Mouse (Mus musculus) right cerebral cortex, postnatal 25 days (tissue): ENCODE measurements around the gene Abhd10.

Source experiments
- DNase-seq: peaks from one replicate; pipeline ENCODE4 v3.0.0; 2022

Gene Abhd10

DNA sequence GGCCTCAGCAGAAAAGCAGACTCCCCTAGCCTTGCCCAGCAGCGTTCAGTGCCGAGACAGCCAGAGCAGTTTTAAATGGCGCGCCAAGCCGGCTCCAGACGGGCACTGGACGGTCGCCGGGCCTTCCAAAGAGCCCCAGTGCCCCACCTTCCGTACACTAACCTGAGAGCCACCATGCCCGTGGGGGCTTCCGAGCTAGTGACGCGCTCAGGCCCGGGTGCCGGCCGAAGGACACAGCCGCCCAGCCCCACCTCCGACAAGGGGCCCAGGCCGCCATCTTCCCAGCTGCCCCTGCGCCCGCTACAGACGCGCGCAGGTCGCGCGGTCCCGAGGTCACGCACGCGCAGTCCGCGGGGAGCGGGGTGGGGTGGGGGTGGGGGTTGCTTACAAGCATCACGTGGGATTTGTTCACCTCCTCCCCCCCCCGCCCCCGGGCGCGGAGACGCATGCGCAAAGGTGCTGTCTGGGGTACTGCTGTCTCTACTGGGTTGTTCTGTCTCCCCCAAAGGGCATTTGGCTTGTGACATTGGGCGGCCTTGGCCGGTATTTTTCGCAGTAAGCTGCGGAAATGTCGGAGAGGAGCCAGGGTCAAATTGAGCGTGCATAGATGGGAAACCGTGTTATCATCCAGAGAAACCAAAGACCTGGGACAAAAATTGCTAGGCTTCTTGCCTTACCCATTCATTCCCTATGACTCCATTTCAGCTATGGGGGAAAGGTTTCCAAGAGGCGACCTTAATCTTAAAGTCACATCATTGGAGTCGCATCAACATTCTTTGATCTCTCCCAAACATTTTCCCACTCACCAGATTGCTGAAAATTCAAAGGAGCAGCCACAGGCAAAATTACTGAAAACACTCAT, at the start of gene Abhd10:
Gene Abhd10, minus strand, starts transcription at position 341 of the 862 bp plus-strand sequence.
- DNase-seq: peak; percentile 93

GRCm38 (mm10) chr16:45791286-45791685, 48.5 kb upstream of the Abhd10 start:
- no peak for DNase-seq

DNA sequence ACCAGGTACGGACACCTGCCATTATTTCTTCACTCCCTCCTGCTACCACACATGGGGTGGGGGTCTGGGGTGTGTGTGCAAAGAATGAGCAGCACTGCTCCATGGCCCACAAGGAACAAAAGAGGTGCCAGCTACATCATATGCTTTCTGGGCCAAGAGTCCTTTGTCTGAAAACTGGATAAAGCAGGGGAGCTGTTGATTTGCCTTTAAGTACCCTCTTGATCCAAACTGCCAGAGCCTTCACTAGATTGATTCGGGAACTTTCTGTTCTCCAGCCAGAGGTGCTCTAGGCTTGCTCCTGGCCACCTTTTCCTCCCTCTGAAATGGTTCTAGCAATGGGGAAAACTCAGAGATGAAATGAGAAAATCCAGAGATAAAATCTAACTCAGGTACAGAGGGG, 46.6 kb upstream of the Abhd10 start:
- DNase-seq: no peak

DNA sequence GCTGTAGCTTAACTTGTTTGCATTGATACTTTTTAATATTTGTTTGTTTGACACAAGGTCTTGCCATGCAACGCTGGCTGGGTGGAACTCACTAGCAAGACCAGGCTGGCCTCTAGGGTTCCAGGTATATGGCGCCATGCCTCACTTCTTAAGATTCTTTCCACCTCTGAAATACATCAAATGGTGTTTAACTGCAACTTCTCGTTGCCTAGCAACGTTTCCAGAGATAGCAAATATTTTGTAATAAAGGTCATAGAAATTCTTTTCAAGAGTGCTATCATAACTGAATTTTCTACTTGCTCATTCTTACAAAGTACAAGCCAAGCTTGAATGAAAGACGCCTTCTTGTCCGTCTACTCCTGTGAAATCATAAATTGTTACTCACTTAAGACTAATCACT, 44.9 kb upstream of the Abhd10 start:
- no peak for DNase-seq

DNA sequence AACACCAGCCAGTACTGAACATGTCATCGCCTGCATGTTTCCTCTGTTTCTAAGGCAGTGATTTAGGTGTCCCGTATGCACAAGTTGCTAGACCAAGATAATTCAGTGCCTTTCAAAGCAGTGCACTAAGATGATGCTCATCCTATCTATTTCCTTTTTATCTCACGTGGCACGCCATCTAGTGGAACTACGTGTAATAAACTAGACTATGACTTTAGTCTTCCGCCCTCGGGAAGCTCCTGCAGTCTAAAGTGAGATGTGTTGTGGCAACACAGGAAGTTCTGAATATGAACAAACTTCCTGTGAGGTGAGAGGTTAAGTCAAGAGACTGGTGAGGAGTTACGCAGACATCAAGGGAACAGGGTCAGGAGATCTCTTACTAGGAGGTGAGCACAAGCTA, 43.9 kb upstream of the Abhd10 start:
- DNase-seq: no peak

DNA sequence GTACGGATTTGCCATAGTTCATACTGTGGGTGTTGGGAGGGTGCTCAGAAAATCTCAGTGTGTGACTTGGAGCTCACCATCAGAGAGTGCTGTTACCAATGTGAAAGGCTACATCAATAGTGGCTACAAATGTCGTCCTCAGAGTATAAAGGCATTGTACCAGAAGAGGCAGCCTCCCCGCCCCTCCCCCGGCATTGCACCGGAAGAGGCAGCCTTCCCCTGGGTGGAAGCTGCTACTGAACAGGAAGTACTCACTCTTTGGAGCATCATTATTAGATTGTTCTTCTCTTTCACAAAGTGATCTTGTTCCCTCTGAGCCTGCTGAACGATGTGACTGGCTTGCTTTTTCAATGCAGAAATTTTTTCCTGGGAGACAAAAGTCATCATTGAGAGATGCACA, 37.2 kb upstream of the Abhd10 start:
- DNase-seq: no peak

GRCm38 (mm10) chr16:45774813-45775212, 32.1 kb upstream of the Abhd10 start:
- DNase-seq: no peak

- DNase-seq: no peak
These were observed 28.2 kb upstream of the Abhd10 start for GRCm38 (mm10) chr16:45770914-45771313.

- DNase-seq: no peak
These were observed 25.3 kb upstream of the Abhd10 start for GRCm38 (mm10) chr16:45767853-45768640.

DNA sequence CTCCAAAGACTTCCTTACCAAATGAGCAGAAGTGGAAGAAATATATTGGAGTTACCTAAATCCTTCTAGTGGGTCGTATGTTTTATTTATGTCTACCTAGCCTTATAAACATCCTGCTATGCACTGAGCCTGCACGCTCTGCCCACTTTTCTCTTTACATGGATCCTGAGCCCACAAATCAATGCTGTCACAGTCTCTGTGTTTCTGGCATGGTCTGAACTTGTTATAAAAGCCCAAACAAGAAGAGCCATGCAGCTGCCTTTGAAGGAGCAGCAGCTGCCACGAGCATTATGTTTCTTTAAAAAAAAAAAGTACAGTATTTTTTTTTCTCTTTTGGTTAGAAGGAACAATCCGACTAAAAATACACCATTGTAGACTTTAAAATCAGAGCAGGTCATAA, 24.7 kb upstream of the Abhd10 start:
- no peak for DNase-seq

GRCm38 (mm10) chr16:45765801-45766494, 23.2 kb upstream of the Abhd10 start:
- no peak for DNase-seq

DNA sequence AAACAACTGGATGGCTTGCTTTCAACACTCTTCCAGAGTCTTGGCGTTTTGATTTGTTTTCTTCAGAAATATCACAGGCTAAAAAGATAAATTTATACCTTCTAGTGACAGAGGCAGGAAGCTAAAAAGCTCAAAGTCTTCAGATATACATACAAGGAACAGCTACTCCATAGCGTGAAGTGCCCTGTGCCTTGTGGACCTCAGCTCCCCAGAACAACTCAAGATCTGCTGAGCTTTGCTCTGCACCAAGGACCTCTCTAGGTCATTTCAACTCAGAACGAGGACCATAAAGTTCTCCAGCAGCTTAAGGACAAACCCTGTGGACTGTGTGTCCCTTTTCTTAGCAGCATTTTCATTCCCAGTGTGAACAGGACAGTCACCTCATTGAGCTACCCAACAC, 22.3 kb upstream of the Abhd10 start:
- DNase-seq: no peak

- DNase-seq: no peak
These were observed 20.2 kb upstream of the Abhd10 start for GRCm38 (mm10) chr16:45762859-45763505.

- no peak for DNase-seq
These were observed 18.7 kb upstream of the Abhd10 start for GRCm38 (mm10) chr16:45761425-45761824.

- no peak for DNase-seq
These were observed 16.0 kb upstream of the Abhd10 start for GRCm38 (mm10) chr16:45758726-45759269.

DNA sequence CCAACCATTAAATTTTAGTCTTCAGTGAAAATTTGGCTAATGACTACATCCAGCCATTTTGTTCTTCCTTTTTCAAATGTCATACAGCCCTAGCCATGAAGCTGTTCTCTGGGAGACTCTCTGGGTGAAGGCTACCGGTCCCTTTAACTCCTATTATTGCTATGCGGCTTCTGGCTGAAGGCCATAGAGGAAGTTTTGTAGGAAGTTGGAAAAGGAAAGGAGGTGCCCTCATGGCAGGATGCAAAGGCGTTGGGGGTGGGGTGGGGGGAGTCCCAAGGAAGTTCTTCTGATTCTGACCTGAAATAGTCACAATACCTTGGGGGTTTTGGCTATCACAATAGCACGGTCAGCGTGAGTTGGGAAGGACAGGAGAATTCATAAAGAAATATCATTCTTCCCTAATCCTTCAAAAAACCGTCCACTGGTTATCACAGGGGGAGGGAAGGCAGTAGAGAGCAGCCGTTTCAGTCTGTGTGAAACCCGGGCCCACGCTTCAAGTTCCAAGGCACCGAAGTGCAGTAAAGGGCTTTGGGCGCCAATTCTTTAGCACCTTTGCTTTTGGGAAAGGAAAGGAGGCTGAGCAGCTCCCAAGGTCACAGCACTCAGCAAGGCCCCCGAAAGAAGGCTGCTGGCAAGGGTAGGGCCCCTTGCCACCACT, 14.8 kb upstream of the Abhd10 start:
- DNase-seq: no peak

GRCm38 (mm10) chr16:45756855-45757254, 14.1 kb upstream of the Abhd10 start:
- DNase-seq: no peak

- no peak for DNase-seq
These were observed 913 bp upstream of the Abhd10 start for GRCm38 (mm10) chr16:45743591-45744144.

GRCm38 (mm10) chr16:45737880-45738279, 4.9 kb downstream of the Abhd10 start:
- no peak for DNase-seq

DNA sequence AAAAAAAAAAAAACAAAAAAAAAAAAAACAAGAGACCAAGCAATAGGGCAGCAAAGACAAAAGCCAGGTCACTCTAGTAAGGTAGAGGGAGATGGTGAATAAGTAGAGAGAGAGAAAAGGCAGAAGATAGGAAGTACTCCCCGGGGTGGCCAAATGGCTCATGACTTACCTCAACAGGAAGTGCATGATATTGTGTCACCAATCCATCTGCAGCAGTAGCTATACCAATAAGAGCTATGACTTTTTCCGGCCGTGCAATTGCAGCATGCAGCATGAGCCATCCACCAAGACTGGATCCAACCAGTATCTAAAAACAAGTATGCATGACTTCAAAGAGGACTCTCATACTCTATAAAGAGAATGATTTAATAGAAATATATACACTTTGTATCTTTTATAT, 6.0 kb downstream of the Abhd10 start:
- no peak for DNase-seq

GRCm38 (mm10) chr16:45729163-45729562, 13.6 kb downstream of the Abhd10 start:
- no peak for DNase-seq

- no peak for DNase-seq
These were observed 18.0 kb downstream of the Abhd10 start for GRCm38 (mm10) chr16:45724742-45725102.
